Mouse (Mus musculus) myocyte (in vitro differentiated cells): ENCODE data around the gene Ndufa4l2.

Experiments
- POLR2A ChIP-seq: IDR thresholded peaks from one replicate; pipeline ENCODE4 v1.6.1; 2011; ENCODE audit warnings: low read depth, mild to moderate bottlenecking, control low read depth, moderate library complexity; ENCODE audit not compliant: insufficient read length
- REST ChIP-seq: IDR thresholded peaks from one replicate; pipeline ENCODE4 v1.6.1; 2011; ENCODE audit warnings: mild to moderate bottlenecking, control low read depth, moderate library complexity; ENCODE audit not compliant: insufficient read depth, insufficient read length
- TCF12 ChIP-seq: IDR thresholded peaks from one replicate; pipeline ENCODE4 v1.6.1; 2011; ENCODE audit warnings: mild to moderate bottlenecking, control low read depth; ENCODE audit not compliant: poor library complexity, insufficient read depth, severe bottlenecking

GRCm38 (mm10) chr10:127536586-127537314 is 22.0 kb downstream of the Ndufa4l2 start:
- no peak for TF ChIP-seq POLR2A
- no peak for TF ChIP-seq TCF12
- TF ChIP-seq REST = no peak
